Mouse (Mus musculus) CH12.LX (cell line): ENCODE measurements at regions not wholly inside any gene's neighbourhood (a gene's known extent, or its start where the extent isn't known, plus 50 kb on each side); places are given as distances from the start of the nearest gene placed in this dataset.

Experiments used
- BHLHE40 ChIP-seq: IDR thresholded peaks from 2 replicates; pipeline ENCODE4 v1.6.1; 2011; ENCODE audit warnings: mild to moderate bottlenecking, low read depth, low read length, improper control_type of control experiment
- CHD1 ChIP-seq: IDR thresholded peaks from 2 replicates; pipeline ENCODE4 v1.6.1; 2012; ENCODE audit warnings: low read depth, low read length, improper control_type of control experiment, inconsistent platforms
- EP300 ChIP-seq: IDR thresholded peaks from 2 replicates; pipeline ENCODE4 v1.6.1; 2011; ENCODE audit warnings: low read length, improper control_type of control experiment
- GABPA ChIP-seq: IDR thresholded peaks from 2 replicates; pipeline ENCODE4 v1.6.1; 2012; ENCODE audit warnings: low read depth, low read length, improper control_type of control experiment, inconsistent platforms; ENCODE audit not compliant: insufficient replicate concordance
- POLR2A ChIP-seq: IDR thresholded peaks from 2 replicates; pipeline ENCODE4 v1.6.1; 2011; ENCODE audit warnings: low read depth, mild to moderate bottlenecking, improper control_type of control experiment, low read length
- SIN3A ChIP-seq: IDR thresholded peaks from 2 replicates; pipeline ENCODE4 v1.6.1; 2012; ENCODE audit warnings: low read length, improper control_type of control experiment, inconsistent platforms
- UBTF ChIP-seq: IDR thresholded peaks from 2 replicates; pipeline ENCODE4 v1.6.1; 2012; ENCODE audit warnings: low read depth, mild to moderate bottlenecking, inconsistent platforms, low read length, improper control_type of control experiment, moderate library complexity

DNA sequence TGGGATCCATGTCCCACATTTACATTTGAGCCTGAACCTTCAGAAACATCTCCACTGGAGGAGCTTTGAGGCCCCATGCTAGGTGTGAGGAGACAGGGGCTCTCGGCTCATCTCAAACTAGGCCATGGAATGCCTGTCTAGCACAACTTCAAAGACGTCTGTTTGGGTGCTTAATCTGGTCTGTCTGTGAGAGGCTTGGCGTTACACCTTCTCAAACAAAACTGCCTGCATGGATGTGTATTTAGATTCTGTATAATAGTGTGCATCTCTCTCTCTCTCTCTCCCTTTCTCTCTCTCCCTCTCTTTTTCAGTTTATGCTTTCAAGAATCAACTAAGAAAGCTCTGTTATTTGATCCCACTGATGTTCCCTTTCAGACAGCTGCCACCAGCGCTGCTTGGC is 58.1 kb upstream of the Cdh6 start:
- TF ChIP-seq GABPA (no peak), BHLHE40 (no peak), UBTF (no peak), CHD1 (no peak), SIN3A (no peak), EP300 (no peak), POLR2A (no peak)
